Mouse (Mus musculus): ENCODE data around the gene Pnpla6. TPM values are rescaled to one million over a fixed set of nuclear protein-coding genes. Genes with fewer than 3 reads are reported as not detected.
"Not testable (repeated sequence)": the region's sequence is repeated elsewhere in the genome, so short reads cannot be mapped to it uniquely, and the experiment has no call there.

The Pnpla6 gene
- polyA plus RNA-seq, 1 experiment from 2014 or later: 28.1 TPM

DNA sequence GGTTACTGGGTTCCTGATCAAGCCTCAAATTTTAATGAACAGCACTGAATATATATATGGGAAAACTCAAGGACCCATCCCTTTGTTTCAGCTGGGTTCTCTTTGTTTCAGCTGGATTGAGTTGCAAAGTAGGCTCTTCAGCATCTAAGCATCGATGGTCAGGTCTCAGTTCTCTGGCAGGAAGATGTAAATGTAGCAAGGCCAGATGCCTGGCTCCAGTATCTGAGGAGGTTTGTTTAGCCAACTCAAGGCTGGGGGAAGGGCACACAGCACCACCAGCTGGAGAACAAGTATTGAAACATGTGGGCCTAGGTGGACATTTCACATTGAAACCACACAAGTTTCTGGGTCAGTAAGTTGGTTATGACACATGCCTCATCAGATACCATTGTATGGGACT lies 37.1 kb downstream of the Pnpla6 start:
- no peaks in the 10 kb centered on the region for H3K36me3 ChIP-seq
- H3K4me2 ChIP-seq (replicated peaks): no peak overlapping the region
- no peaks in the 10 kb centered on the region for H3K9me3 ChIP-seq
- WGBS: 90% methylated on average over 1 of the region's 1 CpGs
- H3K9ac ChIP-seq (replicated peaks): no peak overlapping the region
- no peak overlapping the region for H3K4me3 ChIP-seq
- no peak for ATAC-seq (replicated peaks)
- no peaks in the 10 kb centered on the region for H3K4me1 ChIP-seq
- no peaks in the 10 kb centered on the region for H3K27me3 ChIP-seq
- H3K27ac ChIP-seq (replicated peaks): no peak overlapping the region

DNA sequence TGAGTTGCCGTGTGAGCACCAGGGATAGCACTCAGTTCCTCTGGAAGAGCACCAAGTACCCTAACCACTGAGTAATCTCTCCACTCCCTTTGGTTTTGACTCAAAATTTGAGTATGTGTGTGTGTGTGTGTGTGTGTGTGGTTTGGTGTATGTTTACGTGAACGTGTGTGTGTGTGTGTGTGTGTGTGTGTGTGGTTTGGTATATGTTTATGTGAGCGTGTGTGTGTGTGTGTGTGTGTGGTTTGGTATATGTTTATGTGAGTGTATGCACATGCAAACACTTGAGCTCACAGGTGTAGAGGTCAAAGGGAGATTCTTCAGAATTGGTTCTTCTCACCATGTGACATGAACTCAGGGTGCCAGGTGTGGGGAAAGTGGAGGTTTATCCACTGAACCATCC lies 40.9 kb downstream of the Pnpla6 start:
- no peak overlapping the region for H3K4me3 ChIP-seq
- H3K27me3 ChIP-seq: no peaks in the 10 kb centered on the region
- H3K4me2 ChIP-seq (replicated peaks): no peak overlapping the region
- H3K4me1 ChIP-seq: no peaks in the 10 kb centered on the region
- no peak overlapping the region for H3K27ac ChIP-seq (replicated peaks)
- no peak; the same call in 1 of the 2 replicates for ATAC-seq (replicated peaks)
- H3K36me3 ChIP-seq: no peaks in the 10 kb centered on the region
- no peak overlapping the region for H3K9ac ChIP-seq (replicated peaks)
- 62% methylated on average over 4 of the region's 4 CpGs for WGBS
- no peaks in the 10 kb centered on the region for H3K9me3 ChIP-seq

DNA sequence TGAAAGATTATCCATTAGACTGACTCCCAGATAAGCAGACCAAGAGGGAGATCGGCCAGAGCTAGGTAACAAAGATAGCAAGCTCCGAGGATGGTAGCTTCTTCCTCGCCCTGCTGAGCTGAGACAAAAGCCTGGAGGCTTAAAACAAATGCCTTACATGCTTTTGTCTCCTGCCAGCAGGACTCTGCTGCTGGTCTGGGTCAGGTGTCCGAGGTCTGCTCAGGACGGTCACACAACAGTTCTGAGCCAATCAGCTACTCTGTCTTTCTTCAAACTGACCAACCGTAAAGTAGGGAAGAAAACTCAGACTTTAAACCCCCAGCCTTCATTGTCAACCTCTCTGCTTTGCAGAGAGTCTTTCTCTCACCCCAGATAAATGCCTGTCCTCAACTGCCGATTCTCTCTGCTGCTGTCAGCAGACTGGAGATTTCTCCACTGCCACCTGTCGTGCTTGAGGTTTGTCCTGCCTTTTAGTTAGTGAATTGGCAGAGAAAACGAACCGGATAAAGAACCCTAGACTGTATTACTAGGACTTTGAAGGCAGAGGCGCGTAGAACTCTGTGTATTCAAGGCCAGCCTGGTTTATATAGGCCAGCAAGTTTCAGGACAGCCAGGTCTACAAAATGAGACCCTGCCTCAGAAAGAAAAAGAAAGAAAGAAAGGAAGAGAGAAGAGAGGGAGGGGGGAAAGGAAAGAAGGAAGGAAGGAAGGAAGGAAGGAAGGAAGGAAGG lies 52.6 kb downstream of the Pnpla6 start, which contains the start of gene C330021F23Rik:
TSS of gene C330021F23Rik (plus strand) at position 350 of the 731 bp plus-strand sequence.
- H3K9me3 ChIP-seq: no peaks in the 10 kb centered on the region
- no peaks in the 10 kb centered on the region for H3K36me3 ChIP-seq
- no peak within 1 kb of the TSS for H3K27ac ChIP-seq (replicated peaks)
- ATAC-seq (replicated peaks): no peak
- 0 out of 2 replicates have a peak, but pooled peaks cover 5% of the 10 kb centered on the region for H3K4me1 ChIP-seq
- H3K27me3 ChIP-seq: no peaks in the 10 kb centered on the region
- peak within 1 kb of the TSS; percentile 24 for H3K4me2 ChIP-seq (replicated peaks)
- H3K9ac ChIP-seq (replicated peaks): peak within 1 kb of the TSS; percentile 15; the same call in 1 of the 2 replicates
- 0 out of 2 replicates have a peak within 1 kb of the TSS, but pooled peaks have one; percentile 15 for H3K4me3 ChIP-seq
- WGBS: 1% methylated on average over 12 of the region's 12 CpGs

DNA sequence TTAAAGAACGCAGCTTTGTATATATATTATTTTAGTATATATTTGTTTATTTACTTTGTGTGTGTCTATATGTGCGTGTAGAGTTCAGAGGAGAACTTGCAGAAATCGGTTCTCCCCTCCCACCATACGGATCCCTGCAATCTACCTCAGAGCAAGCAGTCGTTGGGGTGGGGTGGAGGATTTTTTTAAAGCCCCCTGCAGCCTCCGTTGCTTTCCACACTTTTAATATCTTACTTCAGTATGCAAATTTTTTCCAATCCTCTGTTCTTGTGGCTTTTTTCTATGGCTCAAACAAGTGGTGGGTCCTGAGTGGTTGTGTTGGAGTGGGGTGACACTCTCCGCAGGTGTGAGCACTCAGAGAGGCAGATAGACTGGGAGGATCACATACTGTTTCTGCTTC lies 53.2 kb downstream of the Pnpla6 start:
- WGBS: 4% methylated on average over 7 of the region's 7 CpGs
- Histone ChIP-seq H3K27ac (replicated peaks) (no peak overlapping the region), H3K4me2 (replicated peaks) (peak overlapping the region; percentile 24; the same call in 1 of the 2 replicates), H3K27me3 (no peaks in the 10 kb centered on the region), H3K4me3 (no peak overlapping the region), H3K9me3 (no peaks in the 10 kb centered on the region), H3K9ac (replicated peaks) (no peak overlapping the region), H3K36me3 (no peaks in the 10 kb centered on the region), H3K4me1 (0 out of 2 replicates have a peak, but pooled peaks cover 5% of the 10 kb centered on the region)
- ATAC-seq (replicated peaks): no peak

DNA sequence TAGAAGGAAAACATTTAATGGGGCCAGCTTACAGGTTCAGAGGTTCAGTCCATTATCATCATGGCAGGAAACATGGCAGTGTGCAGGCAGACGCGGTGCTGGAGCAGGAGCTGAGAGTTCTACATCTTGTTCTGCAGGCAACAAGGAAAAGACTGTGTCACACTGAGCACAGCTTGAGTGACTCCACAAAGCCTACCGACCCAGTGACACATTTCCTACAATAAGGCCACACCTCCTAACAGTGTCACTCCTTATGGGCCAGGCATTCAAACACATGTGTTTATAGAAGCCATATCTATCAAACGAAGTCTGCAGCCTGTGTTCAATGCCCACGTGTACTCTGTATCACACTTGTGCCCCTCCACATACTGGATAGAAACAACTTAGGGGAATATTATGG lies 54.6 kb downstream of the Pnpla6 start:
- Histone ChIP-seq H3K36me3 (no peaks in the 10 kb centered on the region), H3K4me3 (no peak overlapping the region)
- WGBS: 90% methylated on average over 5 of the region's 5 CpGs

DNA sequence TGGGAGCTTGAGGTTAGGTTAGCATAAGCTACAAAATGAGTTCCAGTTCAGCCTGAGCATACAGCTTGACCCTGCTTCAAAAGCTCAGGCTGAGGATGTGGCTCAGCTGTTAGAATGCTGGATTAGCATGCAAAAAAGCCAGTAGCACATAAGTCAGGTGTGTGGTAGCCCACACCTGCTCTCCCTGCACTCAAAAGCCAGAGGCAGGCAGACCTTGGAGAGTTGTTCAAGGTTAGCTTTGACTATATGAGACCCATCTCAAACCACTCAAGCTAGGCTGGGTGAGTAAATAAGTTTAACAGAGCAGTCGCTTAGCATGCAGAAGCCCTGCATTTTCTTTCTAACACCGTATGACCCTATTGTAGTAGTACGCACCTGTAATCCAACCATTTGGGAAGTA lies 59.4 kb downstream of the Pnpla6 start:
- Histone ChIP-seq H3K27ac (replicated peaks) (no peak overlapping the region), H3K36me3 (no peaks in the 10 kb centered on the region), H3K4me1 (no peaks in the 10 kb centered on the region), H3K4me3 (no peak overlapping the region), H3K27me3 (no peaks in the 10 kb centered on the region), H3K9me3 (no peaks in the 10 kb centered on the region), H3K9ac (replicated peaks) (no peak overlapping the region), H3K4me2 (replicated peaks) (no peak overlapping the region)
- 95% methylated on average over 3 of the region's 3 CpGs for WGBS
- ATAC-seq (replicated peaks): no peak

More for the DNA sequence above, 54.6 kb downstream of the Pnpla6 start:
- ATAC-seq (replicated peaks): no peak
- Histone ChIP-seq H3K27ac (replicated peaks) (no peak overlapping the region), H3K9ac (replicated peaks) (no peak overlapping the region), H3K9me3 (no peaks in the 10 kb centered on the region), H3K4me2 (replicated peaks) (no peak overlapping the region), H3K27me3 (no peaks in the 10 kb centered on the region), H3K4me1 (0 out of 2 replicates have a peak, but pooled peaks cover 5% of the 10 kb centered on the region)

DNA sequence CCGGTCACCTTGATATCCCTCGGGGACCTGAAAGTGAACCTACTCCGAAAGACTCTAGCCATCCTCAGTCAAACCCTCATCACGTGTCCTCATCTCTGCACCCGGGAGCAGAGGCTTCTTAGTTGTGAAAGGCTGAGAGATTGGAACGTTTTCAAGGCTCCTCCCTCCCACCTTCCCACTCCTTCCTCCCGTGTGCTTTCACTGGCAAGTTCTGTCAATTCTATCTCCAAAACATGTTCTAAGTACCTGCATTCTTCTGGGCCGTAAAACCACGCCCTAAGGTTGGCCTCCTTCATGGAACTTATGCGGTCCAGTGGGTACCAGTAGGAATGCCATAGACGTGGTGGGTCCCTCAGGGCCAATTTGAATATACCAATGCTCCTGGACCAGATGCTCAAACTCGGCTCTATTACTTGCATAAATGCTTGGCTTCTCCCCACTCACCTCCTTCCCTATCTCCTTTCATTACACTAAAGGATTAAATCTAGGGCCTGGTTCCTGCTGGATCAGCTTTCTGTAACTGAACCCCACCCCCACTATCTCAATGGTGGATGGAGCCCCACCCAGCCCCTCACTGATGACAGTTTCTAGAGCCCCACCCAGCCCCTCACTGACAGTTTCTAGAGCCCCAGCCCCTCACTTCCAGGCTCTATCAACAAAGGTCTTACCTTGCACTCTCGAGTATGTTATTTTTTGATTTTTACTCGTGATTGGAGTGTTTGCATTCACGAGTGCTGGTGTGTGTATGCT lies 61.2 kb downstream of the Pnpla6 start:
- Histone ChIP-seq H3K27me3 (no peaks in the 10 kb centered on the region), H3K9me3 (no peaks in the 10 kb centered on the region), H3K36me3 (no peaks in the 10 kb centered on the region), H3K4me2 (replicated peaks) (no peak overlapping the region), H3K27ac (replicated peaks) (no peak overlapping the region), H3K4me3 (no peak overlapping the region), H3K9ac (replicated peaks) (no peak overlapping the region), H3K4me1 (no peaks in the 10 kb centered on the region)
- no peak for ATAC-seq (replicated peaks)
- WGBS: 81% methylated on average over 15 of the region's 15 CpGs

DNA sequence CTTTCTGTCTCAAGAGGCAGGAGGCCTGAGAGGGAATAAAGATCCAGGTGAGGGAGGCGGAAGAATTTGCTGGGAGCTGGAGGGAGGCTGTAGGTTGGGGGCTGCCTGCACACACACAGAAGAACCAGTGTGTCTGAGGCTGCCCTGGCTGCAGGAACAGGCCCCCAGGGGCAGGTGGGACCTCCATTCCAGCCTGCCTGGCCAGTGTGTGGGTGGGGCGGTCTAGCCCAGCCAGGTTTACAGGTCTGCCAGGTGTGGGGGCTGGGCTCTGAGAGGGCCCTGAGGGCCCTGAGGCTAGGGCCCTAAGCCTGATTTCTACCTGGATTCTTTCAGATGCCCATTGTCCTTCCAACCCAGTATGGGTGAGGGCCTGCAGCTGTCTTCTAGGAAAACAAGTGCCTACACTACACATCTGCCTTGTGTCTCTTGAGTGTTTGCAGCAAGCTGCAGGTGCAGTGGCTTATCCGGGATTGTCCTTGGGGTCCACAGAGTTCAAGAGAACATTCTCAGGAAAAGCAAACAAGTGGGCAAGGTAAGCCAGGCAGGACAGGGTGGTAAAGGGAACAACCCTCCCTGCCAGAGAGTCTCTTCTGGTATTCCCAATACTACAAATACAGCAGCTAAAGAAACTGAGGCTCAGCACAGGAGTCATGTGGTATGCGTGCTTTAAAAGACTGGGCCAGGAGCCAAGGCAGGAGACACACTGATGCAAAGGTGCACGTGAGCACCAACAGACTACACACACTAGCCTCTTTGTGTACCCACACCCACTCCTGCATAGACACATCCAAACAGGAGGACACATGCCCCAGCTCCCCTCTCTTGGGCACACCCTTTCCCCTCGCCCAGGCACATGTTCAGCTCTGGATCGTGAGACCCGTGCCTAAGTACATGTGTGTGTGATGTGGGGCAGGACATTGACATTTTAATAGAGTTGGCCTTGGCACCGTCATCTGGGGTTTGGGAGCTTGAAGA lies 64.5 kb downstream of the Pnpla6 start:
- Histone ChIP-seq H3K9me3 (no peaks in the 10 kb centered on the region), H3K36me3 (no peaks in the 10 kb centered on the region), H3K9ac (replicated peaks) (no peak overlapping the region), H3K4me1 (no peaks in the 10 kb centered on the region), H3K4me2 (replicated peaks) (no peak overlapping the region), H3K4me3 (no peak overlapping the region), H3K27me3 (no peaks in the 10 kb centered on the region), H3K27ac (replicated peaks) (no peak overlapping the region)
- no peak for ATAC-seq (replicated peaks)
- WGBS: 84% methylated on average over 9 of the region's 9 CpGs

DNA sequence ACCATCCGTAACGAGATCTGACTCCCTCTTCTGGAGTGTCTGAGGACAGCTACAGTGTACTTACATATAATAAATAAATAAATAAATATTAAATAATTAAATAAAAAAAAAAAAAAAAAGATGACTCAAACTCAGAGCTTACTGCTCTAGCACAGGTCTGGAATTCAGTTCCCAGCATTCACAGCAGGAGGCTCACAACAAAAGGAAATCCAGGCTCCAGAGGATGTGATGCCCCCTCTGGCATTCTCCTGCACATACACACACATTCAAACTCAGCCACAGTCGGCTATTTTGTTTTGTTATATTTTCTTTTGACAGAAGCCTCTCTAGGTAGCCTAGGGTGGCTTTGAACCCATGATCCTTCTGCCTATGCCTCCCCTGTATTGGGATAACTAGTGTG lies 66.8 kb downstream of the Pnpla6 start:
- H3K4me1 ChIP-seq; H3K36me3 ChIP-seq; H3K27me3 ChIP-seq; H3K9me3 ChIP-seq; ATAC-seq (replicated peaks); H3K4me2 ChIP-seq (replicated peaks); H3K27ac ChIP-seq (replicated peaks); H3K9ac ChIP-seq (replicated peaks); H3K4me3 ChIP-seq: not testable (repeated sequence)
- WGBS: 95% methylated on average over 3 of the region's 3 CpGs

DNA sequence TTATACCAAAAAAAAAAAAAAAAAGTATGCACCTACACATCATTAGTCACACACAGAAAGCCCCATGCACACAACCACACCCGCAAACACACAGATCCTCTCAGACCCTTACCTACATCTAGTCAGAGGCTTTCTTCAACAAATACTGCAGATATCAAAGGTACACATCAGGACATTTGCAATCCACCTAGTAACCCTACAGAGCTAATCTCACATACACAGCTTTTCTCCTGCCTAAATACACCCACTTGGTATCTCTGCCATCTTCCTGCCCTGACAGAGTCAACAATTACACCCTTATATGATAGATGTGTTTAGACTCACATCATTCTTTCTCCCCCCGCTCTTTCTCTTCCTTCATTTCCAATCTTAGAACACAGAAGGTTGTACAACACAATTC lies 71.3 kb downstream of the Pnpla6 start:
- Histone ChIP-seq H3K36me3 (no peaks in the 10 kb centered on the region), H3K9me3 (no peaks in the 10 kb centered on the region), H3K4me1 (no peaks in the 10 kb centered on the region), H3K27ac (replicated peaks) (no peak overlapping the region), H3K4me2 (replicated peaks) (no peak overlapping the region), H3K27me3 (no peaks in the 10 kb centered on the region), H3K9ac (replicated peaks) (no peak overlapping the region), H3K4me3 (no peak overlapping the region)
- 96% methylated on average over 2 of the region's 2 CpGs for WGBS
- ATAC-seq (replicated peaks): no peak

DNA sequence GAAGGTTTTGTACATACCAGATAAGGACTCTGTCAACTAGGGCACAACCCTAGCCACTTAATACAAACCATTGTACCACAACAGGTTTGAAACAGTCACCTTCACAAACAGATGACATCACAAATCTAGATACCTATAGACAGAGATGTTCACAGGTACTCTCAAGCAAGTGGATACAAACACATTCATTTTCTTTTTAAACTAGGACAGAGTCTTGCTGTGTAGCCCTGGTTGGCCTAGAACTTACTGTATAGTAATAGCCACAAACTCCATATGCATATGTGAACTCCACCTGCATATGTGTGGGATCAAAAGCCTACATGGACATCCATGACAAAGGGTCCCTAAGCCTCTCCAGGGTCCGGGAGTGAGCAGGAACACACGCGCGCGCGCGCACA lies 71.8 kb downstream of the Pnpla6 start, which contains the start of gene Camsap3:
TSS of gene Camsap3 (plus strand) at position 301 of the 398 bp plus-strand sequence.
- H3K9me3 ChIP-seq: no peaks in the 10 kb centered on the region
- ATAC-seq (replicated peaks): no peak
- no peaks in the 10 kb centered on the region for H3K4me1 ChIP-seq
- no peaks in the 10 kb centered on the region for H3K27me3 ChIP-seq
- no peaks in the 10 kb centered on the region for H3K36me3 ChIP-seq
- peak within 1 kb of the TSS; percentile 63 for H3K4me2 ChIP-seq (replicated peaks)
- H3K27ac ChIP-seq (replicated peaks): peak within 1 kb of the TSS; percentile 88
- H3K4me3 ChIP-seq: peak within 1 kb of the TSS; percentile 80
- 2% methylated on average over 7 of the region's 7 CpGs for WGBS
- peak within 1 kb of the TSS; percentile 79 for H3K9ac ChIP-seq (replicated peaks)

Data from forebrain, embryonic 15.5 days (tissue).